Mouse (Mus musculus): Measurements from ENCODE around the gene Olfr215. TPM values are rescaled to one million over a fixed set of nuclear protein-coding genes. Genes with fewer than 3 reads are reported as not detected.

The Olfr215 gene
- not detected for polyA plus RNA-seq (2014; fragmentation: Illumina TruSeq; extraction: RNeasy Lipid Tissue Mini Kit (QIAGEN cat#74804); ENCODE audit: insufficient read depth, low read depth, low replicate concordance)

DNA sequence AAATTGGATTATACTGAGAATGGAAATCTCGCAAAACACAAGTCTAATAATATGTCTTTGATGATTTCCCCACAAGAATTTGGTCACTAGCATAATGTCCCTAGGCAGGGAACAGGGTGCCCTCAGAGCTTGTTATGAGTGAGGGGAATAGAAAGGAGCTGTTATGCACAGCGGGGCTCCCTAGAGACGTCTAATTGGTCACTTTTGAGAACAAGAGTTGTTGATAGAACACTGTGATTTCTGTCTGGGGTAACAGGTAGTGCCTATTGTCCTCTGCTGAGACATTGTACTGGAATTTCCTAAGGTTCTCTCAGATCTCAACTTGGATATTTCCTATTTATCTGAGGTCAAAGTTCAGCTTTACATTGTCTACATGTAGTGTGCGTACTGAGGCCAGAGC lies at the start of gene Olfr215:
Gene Olfr215, minus strand, starts transcription at position 101 of the 400 bp plus-strand sequence.

DNA sequence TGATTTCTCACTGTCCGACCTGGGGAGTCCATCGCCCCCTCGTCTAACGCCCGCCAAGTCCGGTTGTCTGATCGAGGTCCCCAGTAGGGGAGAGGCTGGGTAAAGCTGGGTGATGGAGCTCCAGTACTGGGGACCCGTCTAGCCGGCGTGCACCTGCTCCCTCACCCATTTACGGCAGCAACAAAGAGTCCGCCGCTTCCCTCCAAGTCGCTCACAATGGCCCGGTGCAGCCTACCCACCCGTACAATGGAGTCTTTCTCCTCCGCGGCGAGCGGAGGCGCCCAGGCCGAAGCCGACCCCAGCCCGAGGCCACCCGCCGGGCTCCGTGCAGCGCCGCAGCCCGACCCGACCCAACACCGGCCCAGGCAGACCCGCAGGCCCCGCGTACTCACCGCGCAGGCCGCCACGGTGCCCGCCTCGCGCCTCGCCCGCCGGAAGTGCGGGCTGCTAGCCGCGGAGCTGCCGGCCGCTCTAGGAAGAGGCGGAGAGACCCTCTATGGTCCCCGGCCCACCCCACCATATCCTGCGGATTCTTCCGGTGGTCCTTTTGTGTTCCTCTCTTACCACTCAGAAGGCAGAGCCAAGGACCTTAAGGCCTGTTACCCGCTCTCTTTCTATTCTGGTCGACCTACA lies 44.7 kb upstream of the Olfr215 start, which contains the start of gene Zfp422:
Gene Zfp422, minus strand, starts transcription at position 461 of the 633 bp plus-strand sequence.

DNA sequence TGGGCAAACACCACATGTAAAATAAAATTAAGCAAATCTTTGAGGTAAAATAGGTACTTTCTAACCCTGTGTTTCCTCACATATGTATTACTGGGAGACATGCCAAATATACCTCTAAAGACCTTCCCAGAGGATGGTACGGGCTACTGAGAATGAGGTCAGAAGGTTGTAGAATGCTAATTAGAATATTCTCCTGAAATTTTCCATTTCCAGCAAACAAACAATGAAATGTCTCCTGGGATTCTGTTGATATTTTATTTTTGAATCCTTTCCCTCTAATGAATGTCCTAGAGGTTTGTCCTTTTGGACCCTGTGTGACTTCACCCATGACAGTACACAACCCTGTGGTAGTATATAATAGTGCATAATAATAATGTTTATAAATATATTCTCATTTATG lies 30.1 kb downstream of the Olfr215 start, which contains the start of gene Olfr214:
Gene Olfr214, plus strand, starts transcription at position 301 of the 400 bp plus-strand sequence.

DNA sequence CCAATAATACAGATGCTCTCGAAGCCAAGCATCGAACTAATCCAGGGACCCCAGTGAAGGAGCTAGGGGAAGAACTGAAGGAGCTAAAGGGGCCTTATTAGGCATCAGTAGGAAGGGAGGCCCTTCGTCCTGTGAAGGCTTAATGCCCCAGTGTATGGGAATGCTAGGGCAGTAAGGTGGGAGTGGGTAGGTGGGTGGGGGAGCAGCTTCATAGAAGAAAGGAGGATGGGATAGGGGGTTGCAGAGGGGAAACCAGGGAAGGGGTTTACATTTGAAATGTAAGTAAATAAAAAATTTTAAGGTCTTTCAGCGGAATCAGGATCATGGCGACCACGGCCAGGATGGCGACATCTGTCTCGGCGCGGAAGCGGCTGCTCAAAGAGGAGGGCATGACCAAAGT lies 33.2 kb downstream of the Olfr215 start, which contains the start of gene Gm5580:
Gene Gm5580, plus strand, starts transcription at position 301 of the 400 bp plus-strand sequence.

DNA sequence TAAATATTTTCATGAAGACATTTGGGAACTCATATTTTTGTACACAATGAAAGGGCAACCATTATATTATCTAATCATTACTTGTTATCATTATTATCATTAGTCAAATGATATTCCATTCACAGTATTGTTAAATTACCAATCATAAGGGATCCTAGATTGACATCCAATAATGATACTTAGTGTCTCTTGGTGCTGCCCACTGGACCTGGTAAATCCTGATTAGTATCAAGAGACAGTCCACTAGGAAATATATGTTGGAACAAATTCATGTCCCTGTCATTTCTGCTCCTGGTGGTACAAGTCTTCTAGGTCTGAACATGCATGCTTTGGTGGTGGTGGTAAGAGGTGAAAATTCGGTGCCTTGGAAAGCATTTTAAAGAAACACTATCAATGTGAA lies 45.8 kb downstream of the Olfr215 start, which contains the start of gene Olfr213:
Gene Olfr213, plus strand, starts transcription at position 301 of the 400 bp plus-strand sequence.

Other genes starting within 250 kb of the Olfr215 start
- 27.2 TPM for gene March8, start 246.2 kb downstream of the Olfr215 start, polyA plus RNA-seq (2014; fragmentation: Illumina TruSeq; extraction: RNeasy Lipid Tissue Mini Kit (QIAGEN cat#74804); ENCODE audit: insufficient read depth, low read depth, low replicate concordance)
- 9.8 TPM for gene Alox5, start 123.0 kb downstream of the Olfr215 start, polyA plus RNA-seq (2014; fragmentation: Illumina TruSeq; extraction: RNeasy Lipid Tissue Mini Kit (QIAGEN cat#74804); ENCODE audit: insufficient read depth, low read depth, low replicate concordance)
- gene Olfr211, start 95.1 kb downstream of the Olfr215 start, polyA plus RNA-seq (2014; fragmentation: Illumina TruSeq; extraction: RNeasy Lipid Tissue Mini Kit (QIAGEN cat#74804); ENCODE audit: insufficient read depth, low read depth, low replicate concordance) = not detected
- not detected for gene Olfr212, start 77.7 kb downstream of the Olfr215 start, polyA plus RNA-seq (2014; fragmentation: Illumina TruSeq; extraction: RNeasy Lipid Tissue Mini Kit (QIAGEN cat#74804); ENCODE audit: insufficient read depth, low read depth, low replicate concordance)
- not detected for gene Olfr213, start 45.7 kb downstream of the Olfr215 start, polyA plus RNA-seq (2014; fragmentation: Illumina TruSeq; extraction: RNeasy Lipid Tissue Mini Kit (QIAGEN cat#74804); ENCODE audit: insufficient read depth, low read depth, low replicate concordance)
- gene Gm5580, start 33.1 kb downstream of the Olfr215 start, polyA plus RNA-seq (2014; fragmentation: Illumina TruSeq; extraction: RNeasy Lipid Tissue Mini Kit (QIAGEN cat#74804); ENCODE audit: insufficient read depth, low read depth, low replicate concordance) = 0.23 TPM
- gene Olfr214, start 30.0 kb downstream of the Olfr215 start, polyA plus RNA-seq (2014; fragmentation: Illumina TruSeq; extraction: RNeasy Lipid Tissue Mini Kit (QIAGEN cat#74804); ENCODE audit: insufficient read depth, low read depth, low replicate concordance) = not detected
- gene Zfp422, start 44.8 kb upstream of the Olfr215 start, polyA plus RNA-seq (2014; fragmentation: Illumina TruSeq; extraction: RNeasy Lipid Tissue Mini Kit (QIAGEN cat#74804); ENCODE audit: insufficient read depth, low read depth, low replicate concordance) = 20.6 TPM
- 51.7 TPM for gene Depp1, start 66.4 kb upstream of the Olfr215 start, polyA plus RNA-seq (2014; fragmentation: Illumina TruSeq; extraction: RNeasy Lipid Tissue Mini Kit (QIAGEN cat#74804); ENCODE audit: insufficient read depth, low read depth, low replicate concordance)
- gene Rassf4, start 89.8 kb upstream of the Olfr215 start, polyA plus RNA-seq (2014; fragmentation: Illumina TruSeq; extraction: RNeasy Lipid Tissue Mini Kit (QIAGEN cat#74804); ENCODE audit: insufficient read depth, low read depth, low replicate concordance) = 7.7 TPM
- not detected for gene Tmem72, start 132.7 kb upstream of the Olfr215 start, polyA plus RNA-seq (2014; fragmentation: Illumina TruSeq; extraction: RNeasy Lipid Tissue Mini Kit (QIAGEN cat#74804); ENCODE audit: insufficient read depth, low read depth, low replicate concordance)

Data from lung, adult 10 weeks (tissue).